Mouse (Mus musculus): ENCODE measurements around the gene Brap.

Brap gene

GRCm38 (mm10) chr5:121670412-121670811, 10.0 kb downstream of the Brap start:
- peak; percentile 36 to 58 for DNase-seq

GRCm38 (mm10) chr5:121682250-121682649, 21.9 kb downstream of the Brap start:
- no peak for DNase-seq

GRCm38 (mm10) chr5:121685495-121685894, 25.1 kb downstream of the Brap start:
- DNase-seq, result no peak

GRCm38 (mm10) chr5:121686113-121686898, 25.9 kb downstream of the Brap start:
- DNase-seq, result no peak

- DNase-seq, result peak; percentile 71 to 75
Observed at GRCm38 (mm10) chr5:121690482-121691211, 30.3 kb downstream of the Brap start.

- peak; percentile 54 to 56 for DNase-seq
Observed at GRCm38 (mm10) chr5:121691436-121691835, 31.1 kb downstream of the Brap start.

- DNase-seq, result no peak
Observed at GRCm38 (mm10) chr5:121692897-121693296, 32.5 kb downstream of the Brap start.

- DNase-seq, result no peak
Observed at GRCm38 (mm10) chr5:121696761-121697160, 36.4 kb downstream of the Brap start.

GRCm38 (mm10) chr5:121699891-121700290, 39.5 kb downstream of the Brap start:
- no peak for DNase-seq

- DNase-seq, result no peak
Observed at GRCm38 (mm10) chr5:121700496-121700895, 40.1 kb downstream of the Brap start.

- DNase-seq, result no peak
Observed at GRCm38 (mm10) chr5:121701111-121701769, 40.9 kb downstream of the Brap start.

- DNase-seq, result no peak
Observed at GRCm38 (mm10) chr5:121703341-121703740, 43.0 kb downstream of the Brap start.

GRCm38 (mm10) chr5:121704512-121705248, 44.3 kb downstream of the Brap start:
- DNase-seq, result peak in 1 of 2 experiments; percentile 28

GRCm38 (mm10) chr5:121710402-121710801, 50.0 kb downstream of the Brap start:
- DNase-seq, result no peak

- no peak for DNase-seq
Observed at GRCm38 (mm10) chr5:121710851-121711173, 50.4 kb downstream of the Brap start.

- peak; percentile 91 to 92 for DNase-seq
Observed at GRCm38 (mm10) chr5:121711174-121711927, 51.0 kb downstream of the Brap start, which contains the start of gene Atxn2. Gene Atxn2, plus strand, starts transcription at chr5:121711337.

- no peak for DNase-seq
Observed at GRCm38 (mm10) chr5:121711928-121712231, 51.5 kb downstream of the Brap start.

- DNase-seq, result peak; percentile 80 to 82
Observed at GRCm38 (mm10) chr5:121712232-121712933, 52.0 kb downstream of the Brap start.

- peak; percentile 63 to 67 for DNase-seq
Observed at GRCm38 (mm10) chr5:121712934-121713538, 52.7 kb downstream of the Brap start.

- no peak for DNase-seq
Observed at GRCm38 (mm10) chr5:121714331-121714730, 54.0 kb downstream of the Brap start.

GRCm38 (mm10) chr5:121714928-121715327, 54.6 kb downstream of the Brap start:
- no peak for DNase-seq

Data from cerebellum, postnatal 10 days (tissue).